In the genomic region with DNA sequence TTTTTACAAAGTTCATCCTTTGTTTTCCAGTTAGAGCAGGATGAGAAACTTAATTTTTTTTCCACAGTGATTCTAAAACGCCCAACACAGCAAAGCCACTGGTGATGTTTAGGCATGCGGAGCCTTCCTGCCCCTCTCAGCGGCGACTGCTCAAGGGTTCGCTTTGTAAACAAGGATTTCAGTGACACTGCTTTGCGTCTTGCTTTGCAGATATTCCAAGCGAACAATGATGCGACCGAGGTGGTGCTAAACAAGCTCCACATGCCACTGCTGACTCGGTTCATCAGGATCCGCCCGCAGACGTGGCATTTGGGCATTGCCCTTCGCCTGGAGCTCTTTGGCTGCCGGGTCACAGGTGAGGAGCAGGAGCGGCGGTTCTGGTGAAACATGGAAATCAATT, we compare ENCODE assay signal across 23 mouse cellular contexts. TPM values are rescaled to one million over a fixed set of nuclear protein-coding genes. Genes with fewer than 3 reads are reported as not detected.
A peak's percentile ranks its signal among the peaks of the same experiment; 100 is the strongest.
DNase-seq lines count a peak whose midpoint lies in the region; ATAC-seq and TF ChIP-seq lines count a peak whose summit lies in the region.
"Had no signal": no experiment of that assay in that cellular context is flagged by ENCODE, and none has a peak within 500 bp of the region (broad histone marks: within the 10 kb centered on the region; RNA-seq: fewer than 3 reads in every experiment).

No protein-coding gene starts in this region.

- in situ Hi-C loops in ES-E14 (cut with MboI; ENCODE audit: low sequenced_read_pairs in 2 of 2, unreplicated experiment in 2 of 2), result no loop called here

- H3K79me2 ChIP-seq in liver, adult 2 months (ENCODE audit: control insufficient read depth, insufficient read depth, low read length), result no peaks in the 10 kb centered on the region

- H3K27ac ChIP-seq in liver, adult 2 months (replicated peaks; ENCODE audit: insufficient read depth, low read depth, low read length), result 0 out of 2 replicates have a peak overlapping the region, but pooled peaks have one; percentile 0
- no peak overlapping the region for H3K27ac ChIP-seq in liver, embryonic 12.5 days
- H3K27ac ChIP-seq in ES-E14 (ENCODE audit: insufficient read depth, low read depth, low read length, poor library complexity, severe bottlenecking), result no peak overlapping the region
- 0 out of 2 replicates have a peak overlapping the region, but pooled peaks have one; percentile 12 for H3K27ac ChIP-seq in embryonic facial prominence, embryonic 15.5 days (replicated peaks)
- H3K27ac ChIP-seq in hindbrain, embryonic 13.5 days, result no peak overlapping the region
- H3K27ac ChIP-seq: forebrain, embryonic 13.5 days; gastrocnemius, adult 2 months; heart, embryonic 10.5 days; heart, embryonic 15.5 days; hindbrain, embryonic 10.5 days; hindbrain, embryonic 15.5 days had no signal

- H3K4me2 ChIP-seq in liver, embryonic 12.5 days, result no peak overlapping the region
- H3K4me2 ChIP-seq in embryonic facial prominence, embryonic 15.5 days (replicated peaks), result no peak overlapping the region
- H3K4me2 ChIP-seq in hindbrain, embryonic 13.5 days, result no peak overlapping the region
- H3K4me2 ChIP-seq: embryonic facial prominence, embryonic 12.5 days; forebrain, embryonic 13.5 days; heart, embryonic 15.5 days; hindbrain, embryonic 15.5 days had no signal

- no peaks in the 10 kb centered on the region for H3K4me1 ChIP-seq in liver, adult 2 months (ENCODE audit: control insufficient read depth, insufficient read depth, low read length)
- no peaks in the 10 kb centered on the region for H3K4me1 ChIP-seq in liver, embryonic 12.5 days
- peaks cover 48% of the 10 kb centered on the region for H3K4me1 ChIP-seq in E14TG2a.4 (replicated peaks; ENCODE audit: low read depth, low read length)
- peaks cover 8 to 14% of the 10 kb centered on the region in 2 experiments for H3K4me1 ChIP-seq in ES-E14 (ENCODE audit: control insufficient read depth in 2 of 2, insufficient read depth in 2 of 2, low read length in 2 of 2, poor library complexity in 1 of 2)
- H3K4me1 ChIP-seq in embryonic facial prominence, embryonic 15.5 days, result peaks cover 19% of the 10 kb centered on the region
- 0 out of 2 replicates have a peak, but pooled peaks cover 3% of the 10 kb centered on the region for H3K4me1 ChIP-seq in hindbrain, embryonic 13.5 days (replicated peaks)
- H3K4me1 ChIP-seq: forebrain, embryonic 13.5 days; hindbrain, embryonic 15.5 days had no signal

- H3K27me3 ChIP-seq in liver, adult 2 months (ENCODE audit: control insufficient read depth, insufficient read depth, low read length), result no peaks in the 10 kb centered on the region
- 0 out of 2 replicates have a peak, but pooled peaks cover 7% of the 10 kb centered on the region for H3K27me3 ChIP-seq in liver, embryonic 12.5 days (replicated peaks)
- no peaks in the 10 kb centered on the region for H3K27me3 ChIP-seq in E14TG2a.4 (ENCODE audit: insufficient read depth, low read length)
- no peaks in the 10 kb centered on the region for H3K27me3 ChIP-seq in embryonic facial prominence, embryonic 15.5 days
- H3K27me3 ChIP-seq in hindbrain, embryonic 13.5 days, result 0 out of 2 replicates have a peak, but pooled peaks cover under 1% of the 10 kb centered on the region
- H3K27me3 ChIP-seq: CH12.LX; embryonic facial prominence, embryonic 12.5 days; forebrain, embryonic 13.5 days; heart, embryonic 15.5 days; hindbrain, embryonic 15.5 days had no signal

- DNase-seq in liver, adult 2 months (ENCODE audit: extremely low read depth, low read depth, low spot score), result no peak
- DNase-seq in ES-E14 (ENCODE audit: low read depth, low spot score), result no peak
- DNase-seq: adrenal gland, postnatal 25 days; cerebellum, adult 2 months; cerebellum, postnatal 14 days; embryo, embryonic 11 days; forebrain, postnatal 0 days; gastrocnemius, adult 2 months; gastrocnemius, postnatal 25 days had no signal

- H3K9ac ChIP-seq in liver, adult 2 months (ENCODE audit: low read depth, low read length), result no peak overlapping the region
- no peak overlapping the region for H3K9ac ChIP-seq in liver, embryonic 12.5 days
- H3K9ac ChIP-seq in ES-E14 (ENCODE audit: insufficient read depth, low read depth, low read length, poor library complexity, severe bottlenecking), result peak overlapping the region; percentile 54
- no peak overlapping the region for H3K9ac ChIP-seq in embryonic facial prominence, embryonic 15.5 days
- no peak overlapping the region for H3K9ac ChIP-seq in hindbrain, embryonic 13.5 days
- H3K9ac ChIP-seq: embryonic facial prominence, embryonic 12.5 days; forebrain, embryonic 13.5 days; forebrain, postnatal 0 days; heart, embryonic 15.5 days; hindbrain, embryonic 15.5 days had no signal

- H3K4me3 ChIP-seq in liver, adult 2 months (ENCODE audit: insufficient read depth, low read depth, low read length), result no peak overlapping the region
- no peak overlapping the region for H3K4me3 ChIP-seq in liver, embryonic 12.5 days
- H3K4me3 ChIP-seq in E14TG2a.4 (replicated peaks; ENCODE audit: low read length) (peak overlapping the region; percentile 60), ES-E14 (ENCODE audit: insufficient read depth in 1 of 2, low read depth in 1 of 2, low read length in 2 of 2, poor library complexity in 1 of 2, severe bottlenecking in 1 of 2) (peak overlapping the region; percentile 30 to 39; a peak in 2 of 4 replicates)
- H3K4me3 ChIP-seq in embryonic facial prominence, embryonic 15.5 days (replicated peaks), result no peak overlapping the region
- no peak overlapping the region for H3K4me3 ChIP-seq in hindbrain, embryonic 13.5 days
- H3K4me3 ChIP-seq: embryonic facial prominence, embryonic 12.5 days; forebrain, embryonic 13.5 days; gastrocnemius, adult 2 months; heart, embryonic 10.5 days; heart, embryonic 15.5 days; hindbrain, embryonic 10.5 days; hindbrain, embryonic 15.5 days had no signal

- no peaks in the 10 kb centered on the region for H3K9me3 ChIP-seq in liver, embryonic 12.5 days (replicated peaks)
- H3K9me3 ChIP-seq in E14TG2a.4 (ENCODE audit: low read length), result peaks cover 4% of the 10 kb centered on the region; the same call in 1 of the 2 replicates
- H3K9me3 ChIP-seq in ES-E14 (ENCODE audit: control insufficient read depth, insufficient read depth, low read depth, low read length), result no peaks in the 10 kb centered on the region
- no peaks in the 10 kb centered on the region for H3K9me3 ChIP-seq in embryonic facial prominence, embryonic 15.5 days (replicated peaks)
- no peaks in the 10 kb centered on the region for H3K9me3 ChIP-seq in hindbrain, embryonic 13.5 days
- H3K9me3 ChIP-seq: embryonic facial prominence, embryonic 12.5 days; forebrain, embryonic 13.5 days; heart, embryonic 10.5 days; heart, embryonic 15.5 days; hindbrain, embryonic 10.5 days; hindbrain, embryonic 15.5 days had no signal

- no peak for TF ChIP-seq POLR2A in liver, adult 2 months (IDR thresholded peaks at IDR 0.05; ENCODE audit: extremely low read depth, insufficient read depth, low read length)

- TF ChIP-seq CTCF in liver, adult 2 months (IDR thresholded peaks at IDR 0.05; ENCODE audit: low read depth, low read length), result no peak
- TF ChIP-seq CTCF in E14TG2a.4 (conservative IDR thresholded peaks at IDR 0.05; ENCODE audit: low read length), result no peak

- no peaks in the 10 kb centered on the region for H3K36me3 ChIP-seq in liver, adult 2 months (ENCODE audit: control insufficient read depth, insufficient read depth, low read length)
- H3K36me3 ChIP-seq in liver, embryonic 12.5 days, result no peaks in the 10 kb centered on the region
- H3K36me3 ChIP-seq in E14TG2a.4 (ENCODE audit: insufficient read depth, low read length) (peaks cover 25% of the 10 kb centered on the region), ES-E14 (ENCODE audit: control insufficient read depth, insufficient read depth, low read length, poor library complexity, severe bottlenecking) (no peaks in the 10 kb centered on the region)
- peaks cover 28% of the 10 kb centered on the region for H3K36me3 ChIP-seq in embryonic facial prominence, embryonic 15.5 days
- H3K36me3 ChIP-seq in hindbrain, embryonic 13.5 days, result peaks cover 55% of the 10 kb centered on the region
- H3K36me3 ChIP-seq: heart, embryonic 15.5 days had no signal

- no peak for ATAC-seq in liver, embryonic 12.5 days
- no peak for ATAC-seq in embryonic facial prominence, embryonic 15.5 days (ENCODE audit: insufficient number of reproducible peaks, low FRiP score, low TSS enrichment, low read depth)
- ATAC-seq in hindbrain, embryonic 13.5 days (ENCODE audit: low FRiP score), result no peak
- ATAC-seq: activated CD4-positive, CD25-positive, alpha-beta regulatory T cell, adult 4 months; forebrain, embryonic 13.5 days; forebrain, postnatal 0 days; intestine, postnatal 0 days had no signal

- 64% methylated on average over 17 of the region's 17 CpGs for WGBS in liver, adult 2 months
- 75% methylated on average over 17 of the region's 17 CpGs for WGBS in liver, embryonic 12.5 days (ENCODE audit: insufficient replicate concordance)
- WGBS in embryonic facial prominence, embryonic 15.5 days, result 65% methylated on average over 17 of the region's 17 CpGs
- WGBS in hindbrain, embryonic 13.5 days, result 76% methylated on average over 17 of the region's 17 CpGs

TF ChIP-seq in ES-E14, 5 proteins besides CTCF, POLR2A, EP300 and RAD21:
- TF ChIP-seq HCFC1 (IDR thresholded peaks at IDR 0.05; ENCODE audit: borderline replicate concordance, insufficient read depth, low read length), result no peak
- TF ChIP-seq CHD2 (IDR thresholded peaks at IDR 0.05; ENCODE audit: low read depth, low read length), result no peak
- TF ChIP-seq ZC3H11A (IDR thresholded peaks at IDR 0.05; ENCODE audit: borderline replicate concordance, low read depth, low read length), result no peak
- no peak for TF ChIP-seq MAFK (IDR thresholded peaks at IDR 0.05; ENCODE audit: insufficient read depth, low read depth, low read length)
- TF ChIP-seq ZNF384 (IDR thresholded peaks at IDR 0.05; ENCODE audit: low read depth, low read length), result no peak
TF ChIP-seq in ES-E14: peak in this region for 0.

RNA-seq across cellular contexts. Expression of a gene that starts 57.5 kb away (rescaled TPM):
- total RNA-seq in liver, adult 2 months (2014; rRNA removed), result 8.3 and 11.4 TPM in 2 replicates
- polyA plus RNA-seq in liver, adult 2 months (2012; rRNA removed), result 3.2 and 3.3 TPM in 2 replicates
- polyA plus RNA-seq in liver, embryonic 12.5 days (2016; fragmentation: Nextera tagmentation; extraction: Ambion mirVana), result 2.0 and 2.5 TPM in 2 replicates
- total RNA-seq in ES-E14 (2012; rRNA removed), result 14.4 and 19.0 TPM in 2 replicates
- 49.9 and 50.0 TPM in 2 replicates for polyA plus RNA-seq in embryonic facial prominence, embryonic 15.5 days (2015; fragmentation: Nextera tagmentation; extraction: Ambion mirVana)
- polyA plus RNA-seq in hindbrain, embryonic 13.5 days (2015; fragmentation: Nextera tagmentation; extraction: Ambion mirVana), result 34.8 and 35.7 TPM in 2 replicates
- total RNA-seq: MEL had no signal

Comparison
In these comparisons a context has a peak if more than half of its experiments do, and no peak if none do; other contexts are left out.
1. H3K27ac ChIP-seq: peak in liver, adult 2 months (single experiment) and embryonic facial prominence, embryonic 15.5 days (single experiment); none in liver, embryonic 12.5 days (single experiment), ES-E14 (single experiment) and hindbrain, embryonic 13.5 days (single experiment).
2. H3K4me3 ChIP-seq: peak in E14TG2a.4 (single experiment) and ES-E14 (2 of 2); none in liver, adult 2 months (single experiment), liver, embryonic 12.5 days (single experiment), embryonic facial prominence, embryonic 15.5 days (single experiment) and hindbrain, embryonic 13.5 days (single experiment).